Mouse (Mus musculus): ENCODE data around the gene Isyna1. TPM values are rescaled to one million over a fixed set of nuclear protein-coding genes. Genes with fewer than 3 reads are reported as not detected.
"Not testable (repeated sequence)": the region's sequence is repeated elsewhere in the genome, so short reads cannot be mapped to it uniquely, and the experiment has no call there.

Isyna1 gene
- polyA plus RNA-seq, 1 experiment from 2014 or later = 114 TPM

DNA sequence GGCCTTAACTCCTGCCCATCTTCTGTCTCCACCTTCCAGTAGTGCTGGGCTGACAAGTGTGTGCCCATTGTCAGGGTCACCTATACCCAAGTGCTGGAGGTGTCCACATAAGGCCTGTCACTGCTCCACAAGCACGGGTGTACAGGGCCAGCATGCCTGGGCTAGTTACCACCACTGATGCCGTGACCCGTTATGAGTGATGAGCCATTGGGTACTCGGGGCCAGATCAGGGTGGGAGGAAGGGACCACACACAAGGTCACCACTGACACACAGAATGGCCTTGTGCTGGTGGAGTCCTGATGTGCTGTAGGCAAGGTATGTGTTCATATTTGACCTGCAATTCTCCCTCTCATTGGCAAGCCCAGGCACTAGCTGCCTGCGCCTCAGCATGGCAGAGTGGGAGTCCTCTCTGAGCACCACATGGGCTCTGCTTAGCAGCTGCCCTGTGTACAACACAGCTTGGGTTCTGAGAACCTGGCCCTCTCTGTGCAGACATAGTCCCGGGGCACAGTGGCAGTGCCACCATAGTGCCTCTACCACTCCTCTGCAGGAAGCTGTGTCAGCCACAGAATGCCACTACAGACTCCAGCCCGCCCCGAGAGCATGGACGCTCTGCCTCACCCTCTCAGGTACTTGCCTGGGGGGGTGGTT lies 9.4 kb upstream of the Isyna1 start:
- H3K36me3 ChIP-seq (ENCODE audit: control insufficient read depth, insufficient read depth, low read length) = peaks cover 32% of the 10 kb centered on the region
- H3K27ac ChIP-seq (replicated peaks; ENCODE audit: low read depth, low read length) = no peak overlapping the region
- DNase-seq (ENCODE audit: low spot score) = no peak
- H3K9me3 ChIP-seq (ENCODE audit: control insufficient read depth, low read length) = no peaks in the 10 kb centered on the region
- H3K4me1 ChIP-seq (ENCODE audit: control insufficient read depth, insufficient read depth, low read length) = no peaks in the 10 kb centered on the region
- no peak overlapping the region for H3K4me3 ChIP-seq (ENCODE audit: low read depth, low read length)
- no peak overlapping the region for H3K4me2 ChIP-seq (ENCODE audit: low read depth, severe bottlenecking)
- ATAC-seq (ENCODE audit: insufficient number of reproducible peaks, low FRiP score, low TSS enrichment, low read depth) = no peak
- H3K27me3 ChIP-seq (ENCODE audit: control insufficient read depth, insufficient read depth, low read length) = no peaks in the 10 kb centered on the region
- WGBS = 91% methylated on average over 9 of the region's 9 CpGs
- no peak overlapping the region for H3K9ac ChIP-seq (ENCODE audit: low read length)

DNA sequence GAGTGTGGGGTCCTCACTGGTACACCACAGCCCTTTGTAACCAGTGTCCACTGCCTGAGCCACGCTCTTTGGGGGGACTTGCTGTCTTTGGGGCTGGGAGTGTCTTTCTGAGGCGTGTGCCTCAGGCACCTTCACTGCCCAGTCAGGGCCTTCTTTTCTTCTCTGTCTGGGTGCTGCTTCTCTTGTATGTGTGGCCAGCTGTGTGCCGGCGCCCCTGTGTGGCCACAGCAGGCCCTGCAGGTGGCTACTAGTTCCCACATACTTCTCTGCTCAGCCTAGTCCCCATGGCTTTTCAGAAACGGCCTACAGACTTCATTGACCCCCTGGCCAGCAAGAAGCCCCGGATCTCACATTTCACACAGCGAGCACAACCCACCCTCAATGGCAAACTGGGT lies 8.9 kb upstream of the Isyna1 start:
- H3K4me1 ChIP-seq (ENCODE audit: control insufficient read depth, insufficient read depth, low read length) = no peaks in the 10 kb centered on the region
- H3K36me3 ChIP-seq (ENCODE audit: control insufficient read depth, insufficient read depth, low read length) = peaks cover 32% of the 10 kb centered on the region
- no peak overlapping the region for H3K27ac ChIP-seq (replicated peaks; ENCODE audit: low read depth, low read length)
- ATAC-seq (ENCODE audit: insufficient number of reproducible peaks, low FRiP score, low TSS enrichment, low read depth) = no peak
- H3K4me2 ChIP-seq (ENCODE audit: low read depth, severe bottlenecking) = no peak overlapping the region
- H3K9ac ChIP-seq (ENCODE audit: low read length) = no peak overlapping the region
- WGBS = 48% methylated on average over 7 of the region's 7 CpGs
- DNase-seq (ENCODE audit: low spot score) = peak; percentile 46
- H3K27me3 ChIP-seq (ENCODE audit: control insufficient read depth, insufficient read depth, low read length) = no peaks in the 10 kb centered on the region
- H3K4me3 ChIP-seq (ENCODE audit: low read depth, low read length) = no peak overlapping the region
- no peaks in the 10 kb centered on the region for H3K9me3 ChIP-seq (ENCODE audit: control insufficient read depth, low read length)

DNA sequence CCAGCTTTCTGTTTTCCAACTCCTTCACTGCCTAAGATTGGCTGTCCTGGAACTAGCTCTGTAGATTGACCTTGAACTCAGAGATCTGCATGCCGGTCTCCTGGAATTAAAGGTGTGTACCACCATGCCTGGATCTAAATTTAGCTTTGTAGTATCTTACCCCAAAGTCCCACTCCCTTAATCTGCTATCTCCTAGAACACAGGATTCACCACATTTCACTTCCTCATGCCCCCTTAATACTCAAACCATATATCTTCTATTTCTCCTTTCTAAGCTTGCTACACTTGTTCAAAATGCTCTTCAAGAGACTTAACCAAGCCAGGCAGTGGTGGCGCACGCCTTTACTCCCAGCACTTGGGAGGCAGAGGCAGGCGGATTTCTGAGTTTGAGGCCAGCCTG lies 6.2 kb upstream of the Isyna1 start:
- H3K4me2 ChIP-seq (ENCODE audit: low read depth, severe bottlenecking); H3K27ac ChIP-seq (replicated peaks; ENCODE audit: low read depth, low read length); H3K4me3 ChIP-seq (ENCODE audit: low read depth, low read length); H3K9me3 ChIP-seq (ENCODE audit: control insufficient read depth, low read length); ATAC-seq (ENCODE audit: insufficient number of reproducible peaks, low FRiP score, low TSS enrichment, low read depth); DNase-seq (ENCODE audit: low spot score); H3K27me3 ChIP-seq (ENCODE audit: control insufficient read depth, insufficient read depth, low read length); H3K4me1 ChIP-seq (ENCODE audit: control insufficient read depth, insufficient read depth, low read length); H3K9ac ChIP-seq (ENCODE audit: low read length): not testable (repeated sequence)
- WGBS = 97% methylated on average over 4 of the region's 4 CpGs
- peaks cover 24% of the 10 kb centered on the region for H3K36me3 ChIP-seq (ENCODE audit: control insufficient read depth, insufficient read depth, low read length)

DNA sequence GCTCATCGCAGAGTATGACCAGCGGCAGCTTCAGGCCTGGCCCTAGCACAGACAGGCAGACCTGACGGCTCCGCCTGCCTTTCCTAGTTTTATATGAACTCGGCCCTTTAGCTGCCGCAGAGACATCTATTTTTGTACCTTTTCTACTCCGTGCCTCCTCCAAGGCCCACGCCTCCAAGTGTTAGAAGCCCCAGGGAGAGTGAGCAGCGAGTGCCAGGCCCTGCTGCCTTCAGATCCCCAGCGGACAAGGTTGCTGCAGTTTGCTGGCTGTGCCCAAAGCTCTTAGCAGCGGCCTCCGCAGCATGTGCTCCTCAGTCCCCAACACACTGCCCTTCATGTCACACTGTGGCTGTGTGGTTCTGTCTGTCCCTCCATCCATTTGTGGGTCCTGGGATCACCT lies 2.6 kb upstream of the Isyna1 start:
- peaks cover 18% of the 10 kb centered on the region for H3K4me1 ChIP-seq (ENCODE audit: control insufficient read depth, insufficient read depth, low read length)
- peaks cover 8% of the 10 kb centered on the region; the same call in 1 of the 2 replicates for H3K36me3 ChIP-seq (ENCODE audit: control insufficient read depth, insufficient read depth, low read length)
- ATAC-seq (ENCODE audit: insufficient number of reproducible peaks, low FRiP score, low TSS enrichment, low read depth) (no peak), DNase-seq (ENCODE audit: low spot score) (no peak)
- H3K4me2 ChIP-seq (ENCODE audit: low read depth, severe bottlenecking) = no peak overlapping the region
- H3K4me3 ChIP-seq (ENCODE audit: low read depth, low read length) = no peak overlapping the region
- H3K9me3 ChIP-seq (ENCODE audit: control insufficient read depth, low read length) = no peaks in the 10 kb centered on the region
- WGBS = 89% methylated on average over 12 of the region's 12 CpGs
- H3K9ac ChIP-seq (ENCODE audit: low read length) = no peak overlapping the region
- H3K27me3 ChIP-seq (ENCODE audit: control insufficient read depth, insufficient read depth, low read length) = no peaks in the 10 kb centered on the region
- H3K27ac ChIP-seq (replicated peaks; ENCODE audit: low read depth, low read length) = no peak overlapping the region

DNA sequence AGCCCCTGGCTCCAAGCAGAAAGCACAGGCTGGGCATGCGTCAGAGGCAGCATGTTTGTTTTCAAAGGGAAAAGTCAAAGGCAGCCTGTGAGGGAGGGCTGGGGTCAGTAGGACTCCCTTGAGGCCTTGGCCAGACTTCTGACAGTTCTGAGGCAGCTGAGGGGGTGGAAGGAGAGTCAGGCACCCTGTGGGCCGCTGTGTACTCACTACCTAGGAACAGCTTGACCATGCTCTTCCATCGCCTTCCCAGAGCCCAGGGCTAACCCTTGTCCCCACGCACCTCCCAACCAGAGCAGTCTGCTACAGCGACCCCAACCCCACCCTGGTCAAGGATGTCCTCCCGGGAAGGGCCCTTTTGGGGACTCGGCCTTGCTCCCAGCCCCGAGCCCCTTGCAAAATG lies 1.0 kb upstream of the Isyna1 start:
- peaks cover 27% of the 10 kb centered on the region for H3K4me1 ChIP-seq (ENCODE audit: control insufficient read depth, insufficient read depth, low read length)
- no peak for DNase-seq (ENCODE audit: low spot score)
- no peak overlapping the region; the same call in 1 of the 2 replicates for H3K4me3 ChIP-seq (ENCODE audit: low read depth, low read length)
- no peaks in the 10 kb centered on the region for H3K9me3 ChIP-seq (ENCODE audit: control insufficient read depth, low read length)
- peak overlapping the region; percentile 47; the same call in 1 of the 2 replicates for H3K9ac ChIP-seq (ENCODE audit: low read length)
- H3K27ac ChIP-seq (replicated peaks; ENCODE audit: low read depth, low read length) = peak overlapping the region; percentile 42; the same call in 1 of the 2 replicates
- peaks cover 10% of the 10 kb centered on the region for H3K36me3 ChIP-seq (ENCODE audit: control insufficient read depth, insufficient read depth, low read length)
- H3K4me2 ChIP-seq (ENCODE audit: low read depth, severe bottlenecking) = peak overlapping the region; percentile 95
- ATAC-seq (ENCODE audit: insufficient number of reproducible peaks, low FRiP score, low TSS enrichment, low read depth) = no peak
- 0 out of 2 replicates have a peak, but pooled peaks cover 2% of the 10 kb centered on the region for H3K27me3 ChIP-seq (ENCODE audit: control insufficient read depth, insufficient read depth, low read length)
- WGBS = 60% methylated on average over 8 of the region's 8 CpGs

DNA sequence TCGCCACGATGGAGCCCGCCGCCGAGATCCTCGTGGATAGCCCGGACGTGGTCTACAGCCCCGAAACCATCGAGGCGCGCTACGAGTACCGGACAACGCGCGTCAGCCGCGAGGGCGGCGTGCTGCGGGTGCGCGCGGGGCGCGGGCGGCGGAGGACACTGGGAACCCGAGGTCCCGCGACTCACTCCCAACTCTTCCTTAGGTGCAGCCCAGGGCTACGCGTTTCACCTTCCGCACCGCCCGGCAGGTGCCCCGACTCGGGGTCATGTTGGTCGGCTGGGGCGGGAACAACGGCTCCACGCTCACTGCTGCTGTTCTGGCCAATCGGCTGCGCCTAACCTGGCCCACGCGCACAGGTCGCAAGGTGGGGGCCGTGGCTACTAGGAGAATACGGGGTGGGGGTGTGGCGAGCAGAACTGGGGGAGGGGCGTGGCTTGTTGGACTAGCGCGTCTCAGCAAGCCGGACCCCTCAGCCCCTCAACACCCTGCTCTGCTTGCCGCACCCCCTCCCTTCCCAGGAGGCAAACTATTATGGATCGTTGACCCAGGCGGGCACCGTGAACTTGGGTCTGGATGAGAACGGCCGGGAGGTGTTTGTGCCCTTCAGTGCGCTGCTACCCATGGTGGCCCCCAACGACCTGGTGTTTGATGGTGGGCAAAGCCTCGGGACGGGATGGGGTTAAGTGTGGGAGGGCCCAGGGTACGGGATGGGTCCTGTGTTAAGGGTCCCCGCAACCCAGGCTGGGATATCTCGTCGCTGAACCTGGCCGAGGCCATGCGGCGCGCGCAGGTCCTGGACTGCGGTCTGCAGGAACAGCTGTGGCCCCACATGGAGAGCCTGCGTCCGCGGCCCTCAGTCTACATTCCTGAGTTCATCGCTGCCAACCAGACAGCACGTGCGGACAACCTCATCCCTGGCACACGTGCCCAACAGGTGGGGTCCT lies 720 bp downstream of the Isyna1 start:
- ATAC-seq (ENCODE audit: insufficient number of reproducible peaks, low FRiP score, low TSS enrichment, low read depth) = peak; percentile 2; the same call in 1 of the 2 replicates
- DNase-seq (ENCODE audit: low spot score) = peak; percentile 67
- Histone ChIP-seq H3K9me3 (ENCODE audit: control insufficient read depth, low read length) (no peaks in the 10 kb centered on the region), H3K9ac (ENCODE audit: low read length) (peak overlapping the region; percentile 67), H3K4me1 (ENCODE audit: control insufficient read depth, insufficient read depth, low read length) (peaks cover 43% of the 10 kb centered on the region), H3K27me3 (ENCODE audit: control insufficient read depth, insufficient read depth, low read length) (0 out of 2 replicates have a peak, but pooled peaks cover 2% of the 10 kb centered on the region), H3K27ac (replicated peaks; ENCODE audit: low read depth, low read length) (peak overlapping the region; percentile 68), H3K36me3 (ENCODE audit: control insufficient read depth, insufficient read depth, low read length) (peaks cover 11% of the 10 kb centered on the region), H3K4me2 (ENCODE audit: low read depth, severe bottlenecking) (peak overlapping the region; percentile 95), H3K4me3 (ENCODE audit: low read depth, low read length) (peak overlapping the region; percentile 63)
- WGBS = 11% methylated on average over 82 of the region's 82 CpGs

DNA sequence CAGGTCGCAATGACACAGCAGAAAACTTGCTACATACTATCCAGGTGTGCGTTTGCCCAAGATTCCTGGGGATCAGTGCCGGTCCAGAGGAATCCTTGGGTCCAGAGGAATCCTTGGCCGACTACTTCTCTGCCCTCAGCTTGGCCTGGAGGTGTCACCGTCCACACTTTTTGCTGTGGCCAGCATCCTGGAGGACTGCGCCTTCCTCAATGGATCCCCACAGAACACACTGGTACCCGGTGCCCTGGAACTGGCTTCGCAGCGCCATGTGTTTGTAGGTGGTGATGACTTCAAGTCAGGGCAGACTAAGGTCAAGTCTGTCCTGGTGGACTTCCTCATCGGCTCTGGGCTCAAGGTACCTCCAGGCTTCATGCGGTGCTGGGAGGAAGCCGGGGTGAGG lies 1.6 kb downstream of the Isyna1 start:
- Histone ChIP-seq H3K36me3 (ENCODE audit: control insufficient read depth, insufficient read depth, low read length) (peaks cover 11% of the 10 kb centered on the region), H3K4me3 (ENCODE audit: low read depth, low read length) (peak overlapping the region; percentile 63), H3K9me3 (ENCODE audit: control insufficient read depth, low read length) (no peaks in the 10 kb centered on the region), H3K4me2 (ENCODE audit: low read depth, severe bottlenecking) (no peak overlapping the region), H3K27me3 (ENCODE audit: control insufficient read depth, insufficient read depth, low read length) (0 out of 2 replicates have a peak, but pooled peaks cover 2% of the 10 kb centered on the region), H3K9ac (ENCODE audit: low read length) (no peak overlapping the region), H3K4me1 (ENCODE audit: control insufficient read depth, insufficient read depth, low read length) (peaks cover 52% of the 10 kb centered on the region), H3K27ac (replicated peaks; ENCODE audit: low read depth, low read length) (no peak overlapping the region)
- DNase-seq (ENCODE audit: low spot score) (no peak), ATAC-seq (ENCODE audit: insufficient number of reproducible peaks, low FRiP score, low TSS enrichment, low read depth) (no peak)
- 92% methylated on average over 12 of the region's 12 CpGs for WGBS

DNA sequence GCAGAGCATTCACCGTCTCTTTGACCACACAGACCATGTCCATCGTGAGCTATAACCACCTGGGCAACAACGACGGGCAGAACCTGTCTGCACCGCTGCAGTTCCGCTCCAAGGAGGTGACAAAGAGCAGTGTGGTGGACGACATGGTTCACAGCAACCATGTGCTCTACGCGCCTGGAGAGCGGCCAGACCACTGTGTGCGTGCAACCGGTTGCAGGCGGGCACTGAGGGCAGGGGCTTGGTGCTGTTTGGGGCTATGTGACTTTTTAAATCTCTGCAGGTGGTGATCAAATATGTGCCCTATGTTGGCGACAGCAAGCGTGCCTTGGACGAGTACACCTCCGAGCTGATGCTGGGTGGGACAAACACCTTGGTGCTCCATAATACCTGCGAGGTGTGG lies 2.0 kb downstream of the Isyna1 start:
- Histone ChIP-seq H3K4me2 (ENCODE audit: low read depth, severe bottlenecking) (no peak overlapping the region), H3K9me3 (ENCODE audit: control insufficient read depth, low read length) (no peaks in the 10 kb centered on the region), H3K36me3 (ENCODE audit: control insufficient read depth, insufficient read depth, low read length) (peaks cover 11% of the 10 kb centered on the region), H3K4me3 (ENCODE audit: low read depth, low read length) (no peak overlapping the region), H3K4me1 (ENCODE audit: control insufficient read depth, insufficient read depth, low read length) (peaks cover 55% of the 10 kb centered on the region), H3K9ac (ENCODE audit: low read length) (peak overlapping the region; percentile 22; the same call in 1 of the 2 replicates), H3K27ac (replicated peaks; ENCODE audit: low read depth, low read length) (no peak overlapping the region), H3K27me3 (ENCODE audit: control insufficient read depth, insufficient read depth, low read length) (0 out of 2 replicates have a peak, but pooled peaks cover 2% of the 10 kb centered on the region)
- ATAC-seq (ENCODE audit: insufficient number of reproducible peaks, low FRiP score, low TSS enrichment, low read depth) (no peak), DNase-seq (ENCODE audit: low spot score) (no peak)
- 94% methylated on average over 18 of the region's 18 CpGs for WGBS
